Mouse (Mus musculus): ENCODE results near the gene Mras.
A peak's percentile ranks its signal among the peaks of the same experiment; 100 is the strongest.

The Mras gene

DNA sequence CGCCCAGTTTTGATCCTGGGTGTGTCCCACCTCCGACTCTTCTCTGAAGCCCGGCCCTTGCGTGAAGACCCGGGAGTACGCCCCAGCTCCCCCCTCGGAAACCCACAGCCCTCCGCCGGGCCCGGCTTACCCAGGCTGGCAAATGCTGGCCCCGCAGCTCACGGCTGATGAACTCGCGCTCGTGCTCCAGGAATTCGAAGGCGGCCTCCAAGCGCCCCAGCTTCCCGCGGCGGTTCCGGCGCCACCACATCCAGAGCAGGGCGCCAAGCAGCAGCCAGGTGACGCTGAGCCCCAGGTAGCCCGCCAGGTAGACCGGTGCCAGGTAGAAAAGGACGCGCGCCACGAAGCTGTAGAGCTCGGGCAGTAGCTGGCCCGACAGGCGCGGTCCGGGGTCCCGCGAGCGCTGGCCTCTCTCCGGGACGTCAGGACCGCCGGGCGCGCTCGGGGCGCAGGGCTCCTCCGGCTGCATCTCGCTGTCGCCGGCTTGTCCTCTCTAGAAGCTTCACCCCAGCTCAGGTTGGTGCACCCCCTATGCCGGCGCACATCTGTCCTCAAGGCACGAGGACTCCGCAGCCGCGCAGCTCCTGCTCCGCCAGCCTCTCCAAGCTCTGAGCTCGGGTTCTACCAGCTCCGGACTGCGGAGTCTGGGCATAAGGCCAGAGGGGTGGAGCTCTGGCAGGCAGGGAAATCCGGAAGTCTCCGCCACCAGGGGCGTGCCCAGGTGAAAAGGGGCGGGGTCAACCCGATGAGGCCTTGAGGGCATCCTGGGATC lies 79.1 kb downstream of the Mras start, which contains the start of gene Esyt3:
Esyt3 (minus strand) TSS at position 637 of the 772 bp plus-strand sequence.
- peak; percentile 52 for DNase-seq (ENCODE audit: low spot score)

DNA sequence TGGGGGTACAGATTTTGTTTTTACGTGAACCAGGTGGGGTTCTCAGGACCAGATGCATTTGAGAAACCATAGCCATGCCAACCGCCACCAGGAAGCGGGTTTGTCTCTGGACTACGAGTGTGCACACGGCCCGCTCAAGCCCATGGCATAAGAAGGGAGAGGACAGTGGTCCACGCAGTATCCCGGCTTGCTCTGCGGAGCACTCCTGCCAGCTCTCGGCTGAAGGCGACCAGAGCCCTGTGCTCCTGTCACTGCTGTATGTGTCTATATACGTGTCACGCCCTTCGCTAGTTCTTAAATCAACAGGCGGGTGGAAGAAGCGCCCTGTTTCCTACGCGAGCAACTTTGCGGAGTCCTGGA lies 79.6 kb downstream of the Mras start:
- peak; percentile 63 for DNase-seq (ENCODE audit: low spot score)

DNA sequence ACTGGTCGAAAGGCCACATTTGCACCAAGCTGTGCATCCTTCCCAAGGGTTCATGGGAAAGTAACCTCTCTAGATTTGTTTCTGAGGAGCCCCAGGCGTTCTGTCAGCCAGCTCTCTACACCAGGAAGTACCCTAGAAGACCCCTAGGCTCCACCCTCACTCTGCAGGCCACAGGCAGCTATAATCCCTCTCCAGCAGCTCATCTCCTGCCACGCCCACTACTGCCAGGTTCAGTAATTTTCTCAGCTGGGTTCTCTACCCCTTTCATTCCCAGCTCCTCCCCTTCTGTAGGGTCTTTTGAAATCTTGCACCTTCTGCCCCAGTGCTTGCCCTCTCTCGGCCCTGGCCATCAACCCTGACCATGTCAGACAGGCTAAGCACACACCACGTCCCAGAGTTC lies 81.2 kb downstream of the Mras start:
- DNase-seq (ENCODE audit: low spot score): peak; percentile 43

DNA sequence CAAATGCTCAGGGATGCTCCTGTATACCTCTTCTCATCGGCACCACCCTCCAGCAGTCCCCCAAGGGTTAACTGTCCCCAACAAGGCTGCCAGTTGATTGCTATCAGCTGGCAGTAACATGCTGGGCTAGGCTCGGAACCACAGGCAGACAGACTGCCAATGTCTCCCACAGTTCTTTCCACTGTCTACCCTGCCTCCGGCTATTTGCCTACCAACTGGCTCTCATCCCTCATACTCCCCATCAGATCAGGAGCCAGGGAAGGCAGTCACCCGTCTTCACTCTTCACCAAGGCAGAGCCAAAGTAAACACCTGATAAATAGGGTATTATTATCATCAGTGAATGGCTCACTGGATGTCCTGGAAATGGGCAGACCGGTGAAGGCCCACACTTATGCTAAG lies 82.4 kb downstream of the Mras start:
- no peak for DNase-seq (ENCODE audit: low spot score)

DNA sequence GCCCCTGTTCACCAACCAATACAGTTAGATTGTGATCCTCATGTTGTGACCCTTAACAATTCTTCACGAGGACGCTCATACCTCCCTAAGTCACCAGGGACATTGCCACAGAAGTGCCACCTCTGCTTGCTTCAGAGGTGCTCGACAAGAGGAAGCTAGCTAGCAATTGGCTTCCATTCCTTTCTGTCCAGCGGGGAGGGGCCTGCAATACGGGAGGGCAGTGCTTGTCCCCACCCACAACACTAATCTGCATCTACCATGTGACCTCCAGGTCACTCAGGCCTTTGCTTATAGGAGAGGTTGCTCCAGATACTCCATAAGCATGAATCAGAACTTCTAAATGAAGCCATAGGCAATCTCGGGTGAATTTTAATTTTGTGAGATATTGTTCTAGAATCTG lies 83.8 kb downstream of the Mras start:
- no peak for DNase-seq (ENCODE audit: low spot score)

DNA sequence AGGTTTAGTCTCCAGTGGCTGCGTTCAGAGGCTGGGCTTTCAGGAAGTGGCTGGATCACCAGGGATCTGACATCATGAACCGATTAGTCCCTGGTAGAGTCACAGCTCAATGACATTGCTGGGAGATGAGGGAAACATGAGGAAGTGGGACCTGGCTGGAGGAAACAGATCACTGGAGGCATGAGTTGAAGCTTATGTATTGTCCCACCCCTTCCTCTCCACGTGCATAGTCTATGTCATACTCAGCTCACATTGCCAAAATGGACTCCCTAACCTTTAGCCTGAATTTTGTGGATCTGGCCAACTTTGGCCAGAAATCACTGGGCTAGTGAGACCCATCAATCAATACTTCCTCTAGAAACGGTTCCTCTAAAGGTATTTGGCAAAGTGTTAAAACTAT lies 84.2 kb downstream of the Mras start:
- no peak for DNase-seq (ENCODE audit: low spot score)

DNA sequence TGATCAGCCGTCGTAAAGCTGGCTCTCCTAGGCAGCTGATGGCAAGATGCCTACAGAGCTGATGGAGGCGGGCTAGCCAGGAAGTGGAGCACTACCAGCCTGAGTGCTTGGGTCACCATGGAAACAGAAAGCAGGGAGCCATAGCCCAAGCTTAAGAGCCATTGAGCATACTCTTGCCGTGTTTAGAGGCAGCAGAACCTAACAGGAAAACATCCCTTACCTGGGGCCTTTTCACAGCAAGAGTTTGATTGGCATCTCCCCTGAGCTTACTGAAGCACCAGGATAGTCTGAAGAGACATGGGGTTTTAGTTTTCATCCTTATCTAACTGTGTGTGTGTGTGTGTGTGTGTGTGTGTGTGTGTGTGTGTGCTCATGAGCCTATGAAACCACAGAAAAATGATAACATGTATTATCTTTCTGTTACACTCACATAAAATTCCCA lies 91.8 kb downstream of the Mras start:
- peak; percentile 19 for DNase-seq (ENCODE audit: low spot score)

DNA sequence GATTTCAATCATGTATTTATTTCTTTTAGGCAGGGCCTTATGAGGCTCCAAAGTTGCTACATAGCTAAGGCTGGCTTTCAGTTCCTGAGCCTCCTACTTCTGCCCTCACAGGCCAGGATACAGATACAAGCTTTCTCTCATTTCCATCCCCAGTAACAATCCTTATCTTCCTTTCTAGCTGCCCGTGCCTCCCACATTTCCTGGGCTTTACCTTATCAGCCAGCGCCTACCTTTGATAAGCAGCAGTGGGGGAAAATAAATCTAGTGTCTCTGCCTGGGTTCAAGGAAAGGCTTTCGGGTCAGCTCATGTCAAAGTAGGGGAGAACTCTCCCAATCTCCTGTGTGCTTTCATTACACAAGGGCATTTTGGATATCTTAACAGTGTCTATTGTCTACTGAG lies 95.6 kb downstream of the Mras start:
- DNase-seq (ENCODE audit: low spot score): no peak

DNA sequence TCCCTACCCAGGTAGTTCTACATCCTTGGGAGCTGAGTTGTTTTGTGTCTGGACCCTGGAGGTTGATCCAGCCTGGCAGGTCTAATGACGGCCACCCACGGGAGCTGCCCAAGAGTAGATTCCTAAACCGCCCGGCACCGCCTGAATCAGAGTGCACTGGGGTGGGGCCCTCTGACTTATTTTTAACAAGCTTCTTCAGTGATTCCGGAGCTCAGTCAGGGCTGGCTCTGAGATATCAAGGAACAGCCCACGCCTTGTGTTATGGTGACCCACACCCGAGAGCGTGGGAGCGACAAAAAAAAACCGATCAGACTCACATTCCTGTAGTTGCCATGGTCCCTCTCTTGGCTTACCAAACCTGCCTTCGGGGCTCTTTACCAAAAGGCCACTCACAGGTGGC lies 97.1 kb downstream of the Mras start:
- DNase-seq (ENCODE audit: low spot score): no peak

DNA sequence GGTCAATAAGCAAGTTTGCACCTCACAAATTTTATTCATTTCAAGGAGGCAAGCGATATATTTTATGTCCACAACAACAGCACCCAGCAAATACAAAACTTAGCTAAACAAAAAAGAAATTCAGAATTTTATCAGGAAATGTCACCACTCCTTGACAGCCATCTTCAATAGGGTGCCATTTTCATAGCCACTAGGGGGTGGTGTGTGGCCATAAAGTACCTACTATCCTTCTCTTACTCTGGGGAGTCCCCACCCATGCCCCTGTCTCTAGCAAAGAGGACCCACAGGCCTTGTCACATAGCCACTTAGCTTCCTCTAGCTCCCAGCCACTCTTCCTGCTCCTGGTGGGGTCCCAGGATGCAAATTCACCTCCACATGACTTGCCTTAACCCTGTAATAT lies 98.0 kb downstream of the Mras start:
- no peak for DNase-seq (ENCODE audit: low spot score)

DNA sequence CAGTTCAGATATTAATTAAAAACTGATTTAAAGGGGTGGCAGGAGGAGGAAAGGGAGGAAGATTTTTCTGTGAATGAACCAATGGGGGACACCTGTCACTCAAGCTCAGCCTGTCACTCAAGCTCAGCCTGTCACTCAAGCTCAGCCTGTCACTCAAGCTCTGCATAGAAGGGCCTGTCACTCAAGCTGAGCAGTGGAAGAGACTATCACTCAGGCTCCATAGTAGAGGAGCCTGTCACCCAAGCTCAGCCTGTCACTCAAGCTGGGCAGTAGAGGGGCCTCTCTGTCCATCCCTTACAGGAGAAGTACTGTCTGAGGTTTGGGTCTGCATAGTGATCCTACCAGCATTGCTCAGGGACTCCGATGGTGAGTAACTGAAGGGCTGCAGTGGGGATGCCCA lies 98.9 kb downstream of the Mras start:
- no peak for DNase-seq (ENCODE audit: low spot score)

DNA sequence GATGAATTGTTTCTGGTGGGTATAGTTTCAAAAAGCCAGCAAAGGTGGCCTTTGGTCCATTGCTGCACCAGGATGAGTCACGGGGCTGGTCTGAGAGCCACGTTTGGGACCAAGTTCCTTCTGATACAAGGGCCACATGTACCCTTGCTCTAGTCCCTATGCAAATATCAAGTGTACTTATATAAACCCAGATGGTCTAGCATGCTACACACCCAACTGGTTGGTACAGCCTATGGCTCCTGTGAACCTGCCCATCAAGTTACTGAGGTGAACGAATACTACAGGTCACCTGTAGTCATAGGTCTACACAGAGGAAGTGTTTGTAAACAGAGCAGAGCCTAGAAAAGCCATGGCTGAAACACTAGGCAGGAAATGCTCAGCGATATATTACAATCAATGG lies 100.6 kb downstream of the Mras start:
- no peak for DNase-seq (ENCODE audit: low spot score)
